Mouse (Mus musculus) fibroblast of lung, adult 2 months (primary cell): Measurements from ENCODE around the gene Thop1.
"Not testable (repeated sequence)": the region's sequence is repeated elsewhere in the genome, so short reads cannot be mapped to it uniquely, and the experiment has no call there.

Experiments used
- DNase-seq: peaks from one replicate; pipeline ENCODE4 v3.0.0-alpha.2; 2011; ENCODE audit warnings: low read depth

Gene Thop1

GRCm38 (mm10) chr10:81057406-81058130, 12.3 kb upstream of the Thop1 start:
- no peak for DNase-seq

- no peak for DNase-seq
Measured at GRCm38 (mm10) chr10:81058896-81059295, 10.9 kb upstream of the Thop1 start.

- DNase-seq: peak; percentile 99
Measured at GRCm38 (mm10) chr10:81059603-81060543, 10.0 kb upstream of the Thop1 start, which contains the start of gene Sgta. TSS of gene Sgta (minus strand) at chr10:81060181.

- DNase-seq: no peak
Measured at GRCm38 (mm10) chr10:81062710-81063109, 7.1 kb upstream of the Thop1 start.

GRCm38 (mm10) chr10:81064519-81064918, 5.3 kb upstream of the Thop1 start:
- not testable (repeated sequence) for DNase-seq

GRCm38 (mm10) chr10:81068706-81069105, 1.1 kb upstream of the Thop1 start:
- no peak for DNase-seq

- no peak for DNase-seq
Measured at GRCm38 (mm10) chr10:81072290-81072689, 2.5 kb downstream of the Thop1 start.

- DNase-seq: no peak
Measured at GRCm38 (mm10) chr10:81073464-81073863, 3.6 kb downstream of the Thop1 start.

GRCm38 (mm10) chr10:81075734-81076133, 5.9 kb downstream of the Thop1 start:
- DNase-seq: no peak

- no peak for DNase-seq
Measured at GRCm38 (mm10) chr10:81076356-81076755, 6.5 kb downstream of the Thop1 start.

- DNase-seq: no peak
Measured at GRCm38 (mm10) chr10:81077916-81078315, 8.1 kb downstream of the Thop1 start.

GRCm38 (mm10) chr10:81080008-81080655, 10.3 kb downstream of the Thop1 start:
- no peak for DNase-seq

- DNase-seq: peak; percentile 30
Measured at GRCm38 (mm10) chr10:81082168-81082960, 12.5 kb downstream of the Thop1 start.

GRCm38 (mm10) chr10:81087021-81087420, 17.2 kb downstream of the Thop1 start:
- DNase-seq: no peak

GRCm38 (mm10) chr10:81089216-81089615, 19.4 kb downstream of the Thop1 start:
- DNase-seq: no peak

- DNase-seq: no peak
Measured at GRCm38 (mm10) chr10:81090621-81091020, 20.8 kb downstream of the Thop1 start.

- no peak for DNase-seq
Measured at GRCm38 (mm10) chr10:81092465-81093250, 22.8 kb downstream of the Thop1 start.

- no peak for DNase-seq
Measured at GRCm38 (mm10) chr10:81094931-81095678, 25.3 kb downstream of the Thop1 start.

GRCm38 (mm10) chr10:81105565-81106112, 35.8 kb downstream of the Thop1 start, which contains the start of gene Map2k2:
TSS of gene Map2k2 (plus strand) at chr10:81105915.
- peak; percentile 93 for DNase-seq
